Mouse (Mus musculus) thymus, adult 2 months (tissue): ENCODE data around the gene Grip1.

ENCODE experiments used
- CTCF ChIP-seq: fragments of 200-500 bp; IDR thresholded peaks from 2 replicates; pipeline ENCODE4 v1.5.1; 2012; ENCODE audit warnings: mild to moderate bottlenecking, control low read depth, low read length, moderate library complexity, borderline replicate concordance; ENCODE audit not compliant: control insufficient read depth, poor library complexity, insufficient read depth; ENCODE audit errors: extremely low read depth
- POLR2A ChIP-seq: fragments of 200-500 bp; IDR thresholded peaks from 2 replicates; pipeline ENCODE4 v1.6.1; 2012; ENCODE audit warnings: mild to moderate bottlenecking, low read length, control low read depth, moderate library complexity; ENCODE audit not compliant: control insufficient read depth, poor library complexity, insufficient read depth; ENCODE audit errors: extremely low read depth

- TF ChIP-seq POLR2A: no peak
- no peak for TF ChIP-seq CTCF
Observed at GRCm38 (mm10) chr10:119706983-119707382, 253.4 kb downstream of the Grip1 start.
